In the genomic region with DNA sequence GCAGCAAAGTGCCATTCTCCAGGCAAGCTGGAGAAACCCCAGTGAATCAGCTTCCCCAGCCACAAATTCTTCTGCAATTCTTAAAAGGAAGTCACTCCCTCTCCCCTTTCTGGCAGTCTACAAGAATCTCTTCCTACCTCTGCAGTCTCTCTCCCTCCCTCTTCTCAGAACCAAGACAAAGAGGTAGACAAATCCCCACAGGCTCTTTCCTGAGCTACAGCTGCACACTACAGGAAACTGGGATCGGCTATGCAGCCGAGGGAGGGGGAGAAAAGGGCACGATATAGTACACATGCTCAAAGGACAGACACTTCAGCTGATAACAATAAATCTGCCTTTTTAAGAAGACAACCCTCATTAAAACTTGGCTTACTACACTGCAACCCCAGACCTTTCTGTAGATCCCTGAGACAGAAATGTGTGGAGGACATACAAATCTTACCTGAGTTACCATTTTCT, we compare ENCODE assay signal across 8 mouse cellular contexts.
DNase-seq lines count a peak whose midpoint lies in the region; ATAC-seq lines count a peak whose summit lies in the region.

No protein-coding gene starts in this region.

- H3K36me3 ChIP-seq in embryonic facial prominence, embryonic 14.5 days (ENCODE audit: control insufficient read depth, insufficient read depth, low read length): peaks cover 5% of the 10 kb centered on the region; the same call in 1 of the 2 replicates
- H3K36me3 ChIP-seq in hindbrain, embryonic 12.5 days: 0 out of 2 replicates have a peak, but pooled peaks cover 2% of the 10 kb centered on the region
- no peaks in the 10 kb centered on the region for H3K36me3 ChIP-seq in liver, embryonic 12.5 days
- no peaks in the 10 kb centered on the region for H3K36me3 ChIP-seq in stomach, embryonic 14.5 days (ENCODE audit: control insufficient read depth, insufficient read depth, low read length)

- H3K27ac ChIP-seq in embryonic facial prominence, embryonic 14.5 days (replicated peaks; ENCODE audit: low read depth, low read length): peak overlapping the region; percentile 93
- H3K27ac ChIP-seq in hindbrain, embryonic 12.5 days: peak overlapping the region; percentile 95
- H3K27ac ChIP-seq in liver, embryonic 12.5 days: peak overlapping the region; percentile 65; the same call in 1 of the 2 replicates
- peak overlapping the region; percentile 96 for H3K27ac ChIP-seq in stomach, embryonic 14.5 days (ENCODE audit: low read length)

- no peaks in the 10 kb centered on the region for H3K9me3 ChIP-seq in embryonic facial prominence, embryonic 14.5 days (ENCODE audit: control insufficient read depth, low read length)
- no peaks in the 10 kb centered on the region for H3K9me3 ChIP-seq in hindbrain, embryonic 12.5 days (replicated peaks)
- H3K9me3 ChIP-seq in liver, embryonic 12.5 days (replicated peaks): no peaks in the 10 kb centered on the region
- H3K9me3 ChIP-seq in stomach, embryonic 14.5 days (ENCODE audit: control insufficient read depth, low read depth, low read length): no peaks in the 10 kb centered on the region

- peaks cover 40% of the 10 kb centered on the region for H3K4me1 ChIP-seq in embryonic facial prominence, embryonic 14.5 days (ENCODE audit: control insufficient read depth, insufficient read depth, low read length)
- peaks cover 51% of the 10 kb centered on the region for H3K4me1 ChIP-seq in hindbrain, embryonic 12.5 days
- peaks cover 19% of the 10 kb centered on the region for H3K4me1 ChIP-seq in liver, embryonic 12.5 days
- peaks cover 48% of the 10 kb centered on the region for H3K4me1 ChIP-seq in stomach, embryonic 14.5 days (ENCODE audit: control insufficient read depth, insufficient read depth, low read length)

- peak overlapping the region; percentile 58 for H3K4me2 ChIP-seq in embryonic facial prominence, embryonic 14.5 days (ENCODE audit: low read depth, low read length)
- H3K4me2 ChIP-seq in hindbrain, embryonic 12.5 days (replicated peaks): peak overlapping the region; percentile 61
- H3K4me2 ChIP-seq in liver, embryonic 12.5 days: peak overlapping the region; percentile 57
- H3K4me2 ChIP-seq in stomach, embryonic 14.5 days (replicated peaks; ENCODE audit: low read depth, low read length): peak overlapping the region; percentile 59

- DNase-seq in 416B (ENCODE audit: low read depth) (peak; percentile 1), ES-CJ7 (ENCODE audit: low read depth, low spot score) (peak; percentile 47)
- peak; percentile 87 for DNase-seq in embryonic facial prominence, embryonic 14.5 days (ENCODE audit: low spot score)
- DNase-seq in urinary bladder, postnatal 36 days (ENCODE audit: low spot score in 2 of 2): no peak
- no peak for DNase-seq in frontal cortex, postnatal 10 days (ENCODE audit: low spot score in 2 of 2)

- 0% methylated on average over 3 of the region's 3 CpGs for WGBS in embryonic facial prominence, embryonic 14.5 days
- WGBS in hindbrain, embryonic 12.5 days: 0% methylated on average over 3 of the region's 3 CpGs
- 0% methylated on average over 3 of the region's 3 CpGs for WGBS in liver, embryonic 12.5 days (ENCODE audit: insufficient replicate concordance)
- WGBS in stomach, embryonic 14.5 days: 0% methylated on average over 3 of the region's 3 CpGs

- peak overlapping the region; percentile 61 for H3K9ac ChIP-seq in embryonic facial prominence, embryonic 14.5 days (ENCODE audit: low read depth, low read length)
- H3K9ac ChIP-seq in hindbrain, embryonic 12.5 days: peak overlapping the region; percentile 75
- peak overlapping the region; percentile 45; the same call in 1 of the 2 replicates for H3K9ac ChIP-seq in liver, embryonic 12.5 days
- H3K9ac ChIP-seq in stomach, embryonic 14.5 days (replicated peaks; ENCODE audit: low read depth, low read length): peak overlapping the region; percentile 54

- peak overlapping the region; percentile 46 for H3K4me3 ChIP-seq in embryonic facial prominence, embryonic 14.5 days (ENCODE audit: low read depth, low read length)
- H3K4me3 ChIP-seq in hindbrain, embryonic 12.5 days: peak overlapping the region; percentile 64
- H3K4me3 ChIP-seq in liver, embryonic 12.5 days: peak overlapping the region; percentile 48
- H3K4me3 ChIP-seq in stomach, embryonic 14.5 days (ENCODE audit: low read depth, low read length): peak overlapping the region; percentile 55

- ATAC-seq in embryonic facial prominence, embryonic 14.5 days (ENCODE audit: low read depth): peak; percentile 79
- peak; percentile 82 for ATAC-seq in hindbrain, embryonic 12.5 days (ENCODE audit: low FRiP score)
- ATAC-seq in liver, embryonic 12.5 days: no peak
- peak; percentile 64; the same call in 1 of the 2 replicates for ATAC-seq in stomach, embryonic 14.5 days (ENCODE audit: insufficient number of reproducible peaks, insufficient read depth, low FRiP score, low read depth)

- H3K27me3 ChIP-seq in embryonic facial prominence, embryonic 14.5 days (replicated peaks; ENCODE audit: control insufficient read depth, insufficient read depth, low read length): no peaks in the 10 kb centered on the region
- H3K27me3 ChIP-seq in hindbrain, embryonic 12.5 days: no peaks in the 10 kb centered on the region
- no peaks in the 10 kb centered on the region; the same call in 1 of the 2 replicates for H3K27me3 ChIP-seq in liver, embryonic 12.5 days (replicated peaks)
- no peaks in the 10 kb centered on the region for H3K27me3 ChIP-seq in stomach, embryonic 14.5 days (ENCODE audit: control insufficient read depth, insufficient read depth, low read length)

Comparison
In these comparisons a context has a peak if more than half of its experiments do, and no peak if none do; other contexts are left out.
1. DNase-seq: peak in 416B (single experiment), ES-CJ7 (single experiment) and embryonic facial prominence, embryonic 14.5 days (single experiment); none in urinary bladder, postnatal 36 days (0 of 2) and frontal cortex, postnatal 10 days (0 of 2).
2. Peak in every context shown above with its lines, with median percentiles within 50 percentile points of each other: H3K27ac ChIP-seq, H3K4me2 ChIP-seq, H3K4me3 ChIP-seq and H3K9ac ChIP-seq.